In genomic region chrX:52911587-52912371, GRCm38 (mm10) we compare ENCODE assay signal across 8 mouse cellular contexts. TPM values are rescaled to one million over a fixed set of nuclear protein-coding genes. Genes with fewer than 3 reads are reported as not detected.
DNase-seq lines count a peak whose midpoint lies in the region; ATAC-seq and TF ChIP-seq lines count a peak whose summit lies in the region.

Gene Phf6 (plus strand): TSS chrX:52912266.

- in situ Hi-C loops in CH12.LX (cut with MboI; ENCODE audit: low pct_ligation_motif_present, low pct_unique_long_range_greater_than_20kb, low sequenced_read_pairs) = no loop called here

- DNase-seq in CH12.LX (ENCODE audit: extremely low read depth) = peak; percentile 80
- peak; percentile 75 for DNase-seq in c-Kit-positive CD71-positive TER-119-negative erythroid progenitor cells, embryonic 14.5 days (ENCODE audit: low read depth)
- DNase-seq in heart, postnatal 0 days (ENCODE audit: low spot score) = peak; percentile 91
- peak; percentile 31 for DNase-seq in large intestine, adult 2 months (ENCODE audit: low read depth, low spot score)
- peak; percentile 91 for DNase-seq in liver, postnatal 0 days
- peak; percentile 90 for DNase-seq in testis, postnatal 10 days (ENCODE audit: low spot score)

- TF ChIP-seq CTCF in CH12.LX (conservative IDR thresholded peaks at IDR 0.05 in 1 of 2, IDR thresholded peaks at IDR 0.05 in 1 of 2; ENCODE audit: low read depth in 2 of 2, low read length in 2 of 2) = no peak
- no peak for TF ChIP-seq CTCF in heart, postnatal 0 days (IDR thresholded peaks at IDR 0.05; ENCODE audit: low read depth)
- no peak for TF ChIP-seq CTCF in liver, postnatal 0 days (IDR thresholded peaks at IDR 0.05; ENCODE audit: low read depth)

- no peaks in the 10 kb centered on the region for H3K4me1 ChIP-seq in CH12.LX (ENCODE audit: control insufficient read depth in 1 of 2, insufficient read depth in 2 of 2)
- H3K4me1 ChIP-seq in forebrain, embryonic 12.5 days = no peaks in the 10 kb centered on the region
- H3K4me1 ChIP-seq in heart, postnatal 0 days (ENCODE audit: control insufficient read depth, insufficient read depth) = no peaks in the 10 kb centered on the region
- no peaks in the 10 kb centered on the region for H3K4me1 ChIP-seq in liver, postnatal 0 days (ENCODE audit: insufficient read depth)
- no peaks in the 10 kb centered on the region for H3K4me1 ChIP-seq in neural tube, embryonic 14.5 days (ENCODE audit: control insufficient read depth, insufficient read depth, low read length)

- peak within 1 kb of the TSS; percentile 68 to 94 (median 78) for H3K4me3 ChIP-seq in CH12.LX (replicated peaks in 1 of 3; ENCODE audit: low read depth in 2 of 3, low read length in 2 of 3, poor library complexity in 1 of 3)
- peak within 1 kb of the TSS; percentile 60 for H3K4me3 ChIP-seq in forebrain, embryonic 12.5 days (replicated peaks)
- H3K4me3 ChIP-seq in heart, postnatal 0 days (ENCODE audit: low read depth, low read length) = peak within 1 kb of the TSS; percentile 79
- peak within 1 kb of the TSS; percentile 76 for H3K4me3 ChIP-seq in liver, postnatal 0 days (ENCODE audit: low read depth, low read length)
- H3K4me3 ChIP-seq in neural tube, embryonic 14.5 days (ENCODE audit: low read depth, low read length) = peak within 1 kb of the TSS; percentile 54

- no peaks in the 10 kb centered on the region for H3K27me3 ChIP-seq in CH12.LX (replicated peaks)
- H3K27me3 ChIP-seq in forebrain, embryonic 12.5 days = no peaks in the 10 kb centered on the region
- no peaks in the 10 kb centered on the region for H3K27me3 ChIP-seq in heart, postnatal 0 days (ENCODE audit: control insufficient read depth, insufficient read depth, low read length)
- H3K27me3 ChIP-seq in liver, postnatal 0 days (ENCODE audit: insufficient read depth, low read length) = no peaks in the 10 kb centered on the region
- H3K27me3 ChIP-seq in neural tube, embryonic 14.5 days (ENCODE audit: control insufficient read depth, insufficient read depth, low read length) = no peaks in the 10 kb centered on the region

- no peaks in the 10 kb centered on the region for H3K9me3 ChIP-seq in CH12.LX (replicated peaks; ENCODE audit: low read length)
- H3K9me3 ChIP-seq in forebrain, embryonic 12.5 days = no peaks in the 10 kb centered on the region
- no peaks in the 10 kb centered on the region for H3K9me3 ChIP-seq in heart, postnatal 0 days (replicated peaks; ENCODE audit: control insufficient read depth, low read length)
- H3K9me3 ChIP-seq in liver, postnatal 0 days (ENCODE audit: low read length) = no peaks in the 10 kb centered on the region
- H3K9me3 ChIP-seq in neural tube, embryonic 14.5 days (ENCODE audit: control insufficient read depth, low read length) = no peaks in the 10 kb centered on the region

- peak; percentile 99 for ATAC-seq in forebrain, embryonic 12.5 days (ENCODE audit: low FRiP score)
- ATAC-seq in heart, postnatal 0 days (ENCODE audit: insufficient read depth, low read depth) = peak; percentile 99
- peak; percentile 100 for ATAC-seq in liver, postnatal 0 days
- peak; percentile 99 for ATAC-seq in neural tube, embryonic 14.5 days (ENCODE audit: low read depth)

- no peaks in the 10 kb centered on the region for H3K36me3 ChIP-seq in CH12.LX (replicated peaks in 1 of 2; ENCODE audit: control insufficient read depth in 1 of 2, insufficient read depth in 1 of 2, low read length in 1 of 2)
- no peaks in the 10 kb centered on the region for H3K36me3 ChIP-seq in forebrain, embryonic 12.5 days (replicated peaks)
- H3K36me3 ChIP-seq in heart, postnatal 0 days (replicated peaks; ENCODE audit: control insufficient read depth, insufficient read depth, low read length) = no peaks in the 10 kb centered on the region
- H3K36me3 ChIP-seq in liver, postnatal 0 days (replicated peaks; ENCODE audit: insufficient read depth, low read length) = no peaks in the 10 kb centered on the region
- no peaks in the 10 kb centered on the region for H3K36me3 ChIP-seq in neural tube, embryonic 14.5 days (ENCODE audit: control insufficient read depth, insufficient read depth, low read length)

- peak within 1 kb of the TSS; percentile 69; the same call in 1 of the 2 replicates for H3K27ac ChIP-seq in CH12.LX (ENCODE audit: insufficient read depth, low read depth)
- H3K27ac ChIP-seq in forebrain, embryonic 12.5 days = peak within 1 kb of the TSS; percentile 98
- H3K27ac ChIP-seq in heart, postnatal 0 days (ENCODE audit: low read depth) = peak within 1 kb of the TSS; percentile 84
- H3K27ac ChIP-seq in liver, postnatal 0 days (ENCODE audit: low read depth) = peak within 1 kb of the TSS; percentile 86
- peak within 1 kb of the TSS; percentile 95 for H3K27ac ChIP-seq in neural tube, embryonic 14.5 days (ENCODE audit: low read depth, low read length)

- 27% methylated on average over 54 of the region's 54 CpGs for WGBS in forebrain, embryonic 12.5 days
- WGBS in heart, postnatal 0 days = 15% methylated on average over 53 of the region's 54 CpGs
- 16% methylated on average over 54 of the region's 54 CpGs for WGBS in large intestine, adult 2 months
- 24% methylated on average over 45 of the region's 54 CpGs for WGBS in liver, postnatal 0 days (ENCODE audit: insufficient replicate concordance)
- 18% methylated on average over 52 of the region's 54 CpGs for WGBS in neural tube, embryonic 14.5 days

- no peak for TF ChIP-seq RAD21 in CH12.LX (IDR thresholded peaks at IDR 0.05; ENCODE audit: low read depth, low read length)

- no peak for TF ChIP-seq EP300 in CH12.LX (IDR thresholded peaks at IDR 0.05; ENCODE audit: low read length)
- no peak for TF ChIP-seq EP300 in heart, postnatal 0 days (IDR thresholded peaks at IDR 0.05; ENCODE audit: low read depth)
- TF ChIP-seq EP300 in liver, postnatal 0 days (IDR thresholded peaks at IDR 0.05; ENCODE audit: low read depth) = no peak

- peak within 1 kb of the TSS; percentile 71; the same call in 1 of the 2 replicates for H3K4me2 ChIP-seq in CH12.LX (ENCODE audit: insufficient read depth, low read depth, poor library complexity, severe bottlenecking)
- H3K4me2 ChIP-seq in forebrain, embryonic 12.5 days = peak within 1 kb of the TSS; percentile 52
- H3K4me2 ChIP-seq in heart, postnatal 0 days (ENCODE audit: low read depth, low read length) = peak within 1 kb of the TSS; percentile 71
- peak within 1 kb of the TSS; percentile 79 for H3K4me2 ChIP-seq in liver, postnatal 0 days (ENCODE audit: low read depth, low read length)
- peak within 1 kb of the TSS; percentile 46 for H3K4me2 ChIP-seq in neural tube, embryonic 14.5 days (ENCODE audit: low read depth, low read length)

- peak within 1 kb of the TSS; percentile 98 for H3K9ac ChIP-seq in CH12.LX (ENCODE audit: insufficient read depth, low read depth)
- peak within 1 kb of the TSS; percentile 84 for H3K9ac ChIP-seq in forebrain, embryonic 12.5 days
- peak within 1 kb of the TSS; percentile 71 for H3K9ac ChIP-seq in heart, postnatal 0 days (replicated peaks; ENCODE audit: low read depth, low read length)
- peak within 1 kb of the TSS; percentile 79 for H3K9ac ChIP-seq in liver, postnatal 0 days (replicated peaks)
- peak within 1 kb of the TSS; percentile 83 for H3K9ac ChIP-seq in neural tube, embryonic 14.5 days (replicated peaks; ENCODE audit: low read depth, low read length)

- TF ChIP-seq POLR2A in CH12.LX (IDR thresholded peaks at IDR 0.05; ENCODE audit: low read depth, low read length) = peak; percentile 74

- H3K79me2 ChIP-seq in CH12.LX (replicated peaks; ENCODE audit: control insufficient read depth, extremely low read depth, insufficient read depth, poor library complexity, severe bottlenecking) = peaks cover 16% of the 10 kb centered on the region

- dilution Hi-C loops in CH12.LX (cut with MboI; ENCODE audit: extremely low pct_ligation_motif_present, extremely low pct_unique_long_range_greater_than_20kb, low sequenced_read_pairs) = no loop called here

TF ChIP-seq in CH12.LX, 34 proteins besides CTCF, POLR2A, EP300 and RAD21 (continues in another document):
- TF ChIP-seq ELF1 (IDR thresholded peaks at IDR 0.05; ENCODE audit: low read depth, low read length) (no peak), TCF12 (IDR thresholded peaks at IDR 0.05; ENCODE audit: low read depth, low read length) (peak; percentile 59; the same call in 1 of the 2 replicates), MYC (IDR thresholded peaks at IDR 0.05; ENCODE audit: low read depth, low read length) (no peak), HCFC1 (IDR thresholded peaks at IDR 0.05; ENCODE audit: low read depth, low read length) (peak; percentile 71), JUND (conservative IDR thresholded peaks at IDR 0.05; ENCODE audit: low read depth, low read length) (no peak), MAZ (IDR thresholded peaks at IDR 0.05; ENCODE audit: low read depth, low read length) (0 out of 2 replicates have a peak, but pooled peaks have one; percentile 27), MAX (IDR thresholded peaks at IDR 0.05; ENCODE audit: low read length) (peak; percentile 52), USF1 (IDR thresholded peaks at IDR 0.05; ENCODE audit: low read depth, low read length) (no peak), BHLHE40 (IDR thresholded peaks at IDR 0.05; ENCODE audit: low read depth, low read length) (0 out of 2 replicates have a peak, but pooled peaks have one; percentile 17), IRF4 (IDR thresholded peaks at IDR 0.05; ENCODE audit: low read depth, low read length) (no peak), CHD1 (IDR thresholded peaks at IDR 0.05; ENCODE audit: low read depth, low read length) (no peak), NELFE (IDR thresholded peaks at IDR 0.05; ENCODE audit: low read depth, low read length) (peak; percentile 69), PAX5 (IDR thresholded peaks at IDR 0.05; ENCODE audit: low read length) (no peak), SIN3A (IDR thresholded peaks at IDR 0.05; ENCODE audit: low read length) (no peak), USF2 (conservative IDR thresholded peaks at IDR 0.05; ENCODE audit: low read depth, low read length) (no peak), MEF2A (IDR thresholded peaks at IDR 0.05; ENCODE audit: borderline replicate concordance, low read depth, low read length) (no peak), CHD2 (IDR thresholded peaks at IDR 0.05; ENCODE audit: low read length) (no peak), RCOR1 (conservative IDR thresholded peaks at IDR 0.05; ENCODE audit: low read depth, low read length) (no peak)

RNA-seq across cellular contexts. Expression of gene Phf6, which starts in this region (rescaled TPM):
- total RNA-seq in CH12.LX (2012; rRNA removed) (19.8 and 22.0 TPM in 2 replicates), CH12.LX (2014; rRNA removed) (59.7 and 67.0 TPM in 2 replicates)
- 27.1 and 29.4 TPM in 2 replicates for polyA plus RNA-seq in CH12.LX (2012; ENCODE audit: insufficient read length, low read depth)
- 122 and 130 TPM in 2 replicates for polyA plus RNA-seq in forebrain, embryonic 12.5 days (2016; fragmentation: Nextera tagmentation; extraction: Ambion mirVana)
- 2.1 and 4.5 TPM in 2 replicates for total RNA-seq in heart, postnatal 0 days (2014; rRNA removed; ENCODE audit: low replicate concordance)
- 5.9 and 6.2 TPM in 2 replicates for polyA plus RNA-seq in heart, postnatal 0 days (2015; fragmentation: Nextera tagmentation; extraction: Ambion mirVana)
- polyA plus RNA-seq in large intestine, adult 2 months (2012; rRNA removed) = 1.9 and 2.1 TPM in 2 replicates
- 3.7 and 4.2 TPM in 2 replicates for polyA plus RNA-seq in liver, postnatal 0 days (2015; fragmentation: Nextera tagmentation; extraction: Ambion mirVana)
- polyA plus RNA-seq in neural tube, embryonic 14.5 days (2014; fragmentation: Nextera tagmentation; extraction: Ambion mirVana) = 71.5 and 88.3 TPM in 2 replicates

Comparison
In these comparisons a context has a peak if more than half of its experiments do, and no peak if none do; other contexts are left out.
1. Peak in every context shown above with its lines: DNase-seq, ATAC-seq, H3K4me3 ChIP-seq and H3K27ac ChIP-seq.
2. DNase-seq: peak in every context shown above with its lines; median percentile 91 in heart, postnatal 0 days; 91 in liver, postnatal 0 days; 90 in testis, postnatal 10 days; 80 in CH12.LX; 75 in c-Kit-positive CD71-positive TER-119-negative erythroid progenitor cells, embryonic 14.5 days; 31 in large intestine, adult 2 months.